Mouse (Mus musculus) limb, embryonic 14.5 days (tissue): ENCODE measurements around the gene Vsig10. TPM values are rescaled to one million over a fixed set of nuclear protein-coding genes. Genes with fewer than 3 reads are reported as not detected.

Experiments
- ATAC-seq: fragments of 200-750 bp; cut with Nextera tagmentation; 2 replicates; pipeline ENCODE4 v1.8.0; 2017; ENCODE audit warnings: low read depth, moderate number of reproducible peaks, moderate TSS enrichment; ENCODE audit not compliant: low FRiP score
- DNase-seq: peaks from one replicate; pipeline ENCODE4 v3.0.0-alpha.2; 2015; ENCODE audit warnings: low spot score
- H3K27ac ChIP-seq: fragments of 300-500 bp; sonication (generic); replicated peaks from 2 replicates; pipeline ENCODE4 v1.5.1; 2014; ENCODE audit warnings: low read depth, mild to moderate bottlenecking, low read length, moderate library complexity, mixed read lengths
- H3K27me3 ChIP-seq: fragments of 300-500 bp; sonication (generic); 2 replicates; pipeline ENCODE4 v1.6.1; 2014; ENCODE audit warnings: low read length, mixed read lengths; ENCODE audit not compliant: control insufficient read depth, insufficient read depth
- H3K36me3 ChIP-seq: fragments of 300-500 bp; sonication (generic); 2 replicates; pipeline ENCODE4 v1.6.1; 2014; ENCODE audit warnings: mild to moderate bottlenecking, low read length, moderate library complexity, mixed read lengths; ENCODE audit not compliant: control insufficient read depth, insufficient read depth
- H3K4me1 ChIP-seq: fragments of 300-500 bp; sonication (generic); 2 replicates; pipeline ENCODE4 v1.6.1; 2014; ENCODE audit warnings: antibody characterized with exemption, low read length, mixed read lengths; ENCODE audit not compliant: control insufficient read depth, insufficient read depth
- H3K4me2 ChIP-seq: fragments of 300-500 bp; sonication (generic); replicated peaks from 2 replicates; pipeline ENCODE4 v1.6.1; 2014; ENCODE audit warnings: low read depth, mild to moderate bottlenecking, low read length, moderate library complexity; ENCODE audit not compliant: severe bottlenecking
- H3K4me3 ChIP-seq: fragments of 300-500 bp; sonication (generic); replicated peaks from 2 replicates; pipeline ENCODE4 v1.5.1; 2014; ENCODE audit warnings: low read length
- H3K9ac ChIP-seq: fragments of 300-500 bp; sonication (generic); 2 replicates; pipeline ENCODE4 v1.6.1; 2014; ENCODE audit warnings: mild to moderate bottlenecking, low read depth, low read length, moderate library complexity; ENCODE audit not compliant: severe bottlenecking
- H3K9me3 ChIP-seq: fragments of 300-500 bp; sonication (generic); 2 replicates; pipeline ENCODE4 v1.6.1; 2016; ENCODE audit warnings: low read length; ENCODE audit not compliant: control insufficient read depth
- POLR2A ChIP-seq: fragments of 200-500 bp; IDR thresholded peaks from 2 replicates; pipeline ENCODE4 v1.8.0; 2012; ENCODE audit warnings: inconsistent platforms, mild to moderate bottlenecking, moderate library complexity, borderline replicate concordance; ENCODE audit not compliant: insufficient read depth, insufficient read length; ENCODE audit errors: extremely low read depth
- WGBS: fragments of 180-500 bp; shearing (Covaris S2); extraction: QIAGEN DNeasy Blood & Tissue Kit; methylation state at CpG from one replicate; pipeline ENCODE4 v1.1.7; 2014; 5-methylcytosine and 5-hydroxymethylcytosine counted together
- polyA plus RNA-seq, 2 experiments: library from polyadenylated mRNA; depleted of rRNA in 1 of 2; stranded (reverse) in 1 of 2; unstranded in 1 of 2; fragments of >200 nt; fragmentation: Nextera tagmentation in 1 of 2; extraction: Ambion mirVana in 1 of 2; gene quantifications; 2 replicates each; pipeline versions ENCODE4 v1.2.1 to v1.2.3; 2012 to 2014

Gene Vsig10
- polyA plus RNA-seq, 2 experiments = 4.5 to 10.3 TPM

DNA sequence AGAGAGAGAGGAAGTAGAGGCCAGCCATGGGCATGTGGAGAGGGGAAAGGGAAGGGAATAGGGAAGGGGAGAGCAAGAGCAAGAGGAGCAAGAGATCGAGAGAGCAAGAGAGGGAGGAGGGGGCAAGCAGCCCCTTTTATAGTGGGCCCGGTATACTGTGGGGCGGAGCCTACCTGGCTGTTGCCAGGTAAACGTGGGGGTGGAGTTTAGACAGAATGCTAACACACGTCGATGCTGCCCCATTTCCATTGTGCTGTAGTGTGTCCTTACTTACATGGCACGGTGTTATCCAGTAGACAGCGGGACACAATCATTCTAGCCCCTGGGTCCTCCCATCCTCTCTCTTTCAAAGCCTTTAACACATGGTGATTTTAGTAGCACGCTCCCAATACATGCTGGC, 80.4 kb downstream of the Vsig10 start:
- Histone ChIP-seq H3K27me3 (no peaks in the 10 kb centered on the region), H3K27ac (no peak overlapping the region), H3K36me3 (no peaks in the 10 kb centered on the region), H3K4me3 (no peak overlapping the region), H3K9ac (no peak overlapping the region), H3K9me3 (no peaks in the 10 kb centered on the region), H3K4me2 (no peak overlapping the region), H3K4me1 (no peaks in the 10 kb centered on the region)
- 75% methylated on average over 9 of the region's 9 CpGs for WGBS
- no peak for ATAC-seq
- DNase-seq = no peak
- no peak for TF ChIP-seq POLR2A

DNA sequence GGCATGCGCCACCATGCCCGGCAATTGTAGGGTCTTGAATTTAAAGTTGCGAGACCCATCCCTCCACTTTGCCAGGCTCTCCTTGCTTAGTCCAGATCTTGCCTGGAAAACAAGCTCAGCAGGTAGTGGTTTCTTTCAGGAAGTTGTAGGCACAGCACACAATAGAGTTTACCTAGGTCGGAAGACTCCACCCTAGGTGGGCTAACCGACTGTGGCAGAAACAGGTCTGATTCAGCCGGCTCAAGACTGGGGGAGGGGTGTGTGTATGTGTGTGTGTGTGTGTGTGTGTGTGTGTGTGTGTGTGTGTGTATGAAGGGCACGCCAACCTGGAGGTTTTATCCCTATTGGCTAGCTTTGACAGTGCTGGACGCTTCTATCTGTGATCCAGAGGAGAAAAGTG, 84.7 kb downstream of the Vsig10 start:
- ATAC-seq = no peak
- 85% methylated on average over 8 of the region's 8 CpGs for WGBS

More for the DNA sequence above, 84.7 kb downstream of the Vsig10 start:
- DNase-seq = no peak
- TF ChIP-seq POLR2A = no peak
- no peaks in the 10 kb centered on the region for H3K27me3 ChIP-seq
- no peak overlapping the region for H3K9ac ChIP-seq
- H3K4me3 ChIP-seq = no peak overlapping the region
- H3K4me1 ChIP-seq = no peaks in the 10 kb centered on the region
- no peak overlapping the region for H3K4me2 ChIP-seq
- H3K36me3 ChIP-seq = no peaks in the 10 kb centered on the region
- H3K27ac ChIP-seq = no peak overlapping the region
- no peaks in the 10 kb centered on the region for H3K9me3 ChIP-seq

Other genes with a start within 250 kb of the Vsig10 start
- 74.7 and 91.8 TPM in 2 replicates for gene Suds3, start 203.0 kb upstream of the Vsig10 start, polyA plus RNA-seq (2012; rRNA removed)
- gene Suds3, start 203.0 kb upstream of the Vsig10 start, polyA plus RNA-seq (2014; fragmentation: Nextera tagmentation; extraction: Ambion mirVana) = 43.8 and 46.3 TPM in 2 replicates
- gene Taok3, start 199.0 kb upstream of the Vsig10 start, polyA plus RNA-seq (2012; rRNA removed) = 7.1 and 7.4 TPM in 2 replicates
- gene Taok3, start 199.0 kb upstream of the Vsig10 start, polyA plus RNA-seq (2014; fragmentation: Nextera tagmentation; extraction: Ambion mirVana) = 14.3 and 15.8 TPM in 2 replicates
- gene Pebp1, start 31.5 kb upstream of the Vsig10 start, polyA plus RNA-seq (2012; rRNA removed) = 547 and 736 TPM in 2 replicates
- 706 and 740 TPM in 2 replicates for gene Pebp1, start 31.5 kb upstream of the Vsig10 start, polyA plus RNA-seq (2014; fragmentation: Nextera tagmentation; extraction: Ambion mirVana)
- gene Wsb2, start 38.2 kb downstream of the Vsig10 start, polyA plus RNA-seq (2012; rRNA removed) = 59.5 and 81.6 TPM in 2 replicates
- gene Wsb2, start 38.2 kb downstream of the Vsig10 start, polyA plus RNA-seq (2014; fragmentation: Nextera tagmentation; extraction: Ambion mirVana) = 66.2 and 69.4 TPM in 2 replicates
- gene Rfc5, start 70.0 kb downstream of the Vsig10 start, polyA plus RNA-seq (2012; rRNA removed) = 54.3 and 54.7 TPM in 2 replicates
- 73.1 and 74.7 TPM in 2 replicates for gene Rfc5, start 70.0 kb downstream of the Vsig10 start, polyA plus RNA-seq (2014; fragmentation: Nextera tagmentation; extraction: Ambion mirVana)
- 0.12 and 0.13 TPM in 2 replicates for gene Ksr2, start 94.9 kb downstream of the Vsig10 start, polyA plus RNA-seq (2012; rRNA removed)
- gene Ksr2, start 94.9 kb downstream of the Vsig10 start, polyA plus RNA-seq (2014; fragmentation: Nextera tagmentation; extraction: Ambion mirVana) = 0.08 and 0.12 TPM in 2 replicates